17 mouse cellular contexts compared by ENCODE assay signal in genomic region chr8:10801580-10801979, GRCm38 (mm10).
A peak's percentile ranks its signal among the peaks of the same experiment; 100 is the strongest.
DNase-seq lines count a peak whose midpoint lies in the region; ATAC-seq lines count a peak whose summit lies in the region.
"Had no signal": no experiment of that assay in that cellular context is flagged by ENCODE, and none has a peak within 500 bp of the region (broad histone marks: within the 10 kb centered on the region; RNA-seq: fewer than 3 reads in every experiment).

No protein-coding gene starts in this region.

- no peaks in the 10 kb centered on the region for H3K36me3 ChIP-seq in heart, embryonic 12.5 days
- H3K36me3 ChIP-seq in lung, embryonic 16.5 days (ENCODE audit: control insufficient read depth, insufficient read depth, low read length): no peaks in the 10 kb centered on the region
- H3K36me3 ChIP-seq: forebrain, embryonic 15.5 days; intestine, embryonic 15.5 days; midbrain, embryonic 13.5 days; stomach, embryonic 15.5 days had no signal

- no peak for ATAC-seq in heart, embryonic 12.5 days (ENCODE audit: insufficient number of reproducible peaks, low FRiP score)
- peak; percentile 69; the same call in 1 of the 2 replicates for ATAC-seq in lung, embryonic 16.5 days (ENCODE audit: low read depth)
- ATAC-seq: forebrain, embryonic 15.5 days; hindbrain, embryonic 16.5 days; intestine, embryonic 15.5 days; midbrain, embryonic 13.5 days had no signal

- peak; percentile 44 for DNase-seq in adrenal gland, postnatal 10 days
- DNase-seq in adrenal gland, adult 8-10 months: no peak
- no peak for DNase-seq in heart, adult 18-20 months
- no peak for DNase-seq in lung, postnatal 10 days
- DNase-seq in cerebellum, adult 18-20 months: no peak
- DNase-seq: cerebellum, adult 9-10 months; gastrocnemius, postnatal 25 days; heart, postnatal 36 days had no signal

- H3K9ac ChIP-seq in heart, embryonic 12.5 days: no peak overlapping the region
- H3K9ac ChIP-seq in lung, embryonic 16.5 days (ENCODE audit: low read length): no peak overlapping the region
- H3K9ac ChIP-seq: forebrain, embryonic 15.5 days; intestine, embryonic 15.5 days; midbrain, embryonic 13.5 days; stomach, embryonic 15.5 days had no signal

- H3K4me3 ChIP-seq in heart, embryonic 12.5 days: no peak overlapping the region
- H3K4me3 ChIP-seq in lung, embryonic 16.5 days (ENCODE audit: low read length): no peak overlapping the region
- no peak overlapping the region for H3K4me3 ChIP-seq in brown adipose tissue, adult 24 weeks (ENCODE audit: insufficient read depth, low read depth, low read length)
- H3K4me3 ChIP-seq: forebrain, embryonic 15.5 days; intestine, embryonic 15.5 days; layer of hippocampus, adult 2 months; midbrain, embryonic 13.5 days; stomach, embryonic 15.5 days had no signal

- no peaks in the 10 kb centered on the region for H3K27me3 ChIP-seq in heart, embryonic 12.5 days (replicated peaks)
- H3K27me3 ChIP-seq in lung, embryonic 16.5 days (ENCODE audit: control insufficient read depth, insufficient read depth, low read depth, low read length): no peaks in the 10 kb centered on the region
- H3K27me3 ChIP-seq: forebrain, embryonic 15.5 days; intestine, embryonic 15.5 days; midbrain, embryonic 13.5 days; stomach, embryonic 15.5 days had no signal

- no peak overlapping the region for H3K4me2 ChIP-seq in heart, embryonic 12.5 days
- H3K4me2 ChIP-seq in lung, embryonic 16.5 days (ENCODE audit: low read depth, low read length): no peak overlapping the region
- H3K4me2 ChIP-seq: forebrain, embryonic 15.5 days; intestine, embryonic 15.5 days; midbrain, embryonic 13.5 days; stomach, embryonic 15.5 days had no signal

- WGBS in heart, embryonic 12.5 days: 53% methylated on average over 5 of the region's 5 CpGs
- WGBS in lung, embryonic 16.5 days: 34% methylated on average over 5 of the region's 5 CpGs

- H3K9me3 ChIP-seq in heart, embryonic 12.5 days (replicated peaks): no peaks in the 10 kb centered on the region
- H3K9me3 ChIP-seq in lung, embryonic 16.5 days (ENCODE audit: control insufficient read depth, low read length): no peaks in the 10 kb centered on the region
- H3K9me3 ChIP-seq: forebrain, embryonic 15.5 days; intestine, embryonic 15.5 days; midbrain, embryonic 13.5 days; stomach, embryonic 15.5 days had no signal

- H3K27ac ChIP-seq in heart, embryonic 12.5 days (ENCODE audit: poor library complexity, severe bottlenecking): 0 out of 2 replicates have a peak overlapping the region, but pooled peaks have one; percentile 7
- peak overlapping the region; percentile 33; the same call in 1 of the 2 replicates for H3K27ac ChIP-seq in lung, embryonic 16.5 days (ENCODE audit: low read length)
- H3K27ac ChIP-seq in brown adipose tissue, adult 24 weeks (replicated peaks; ENCODE audit: low read depth, low read length): peak overlapping the region; percentile 62
- H3K27ac ChIP-seq: forebrain, embryonic 15.5 days; intestine, embryonic 15.5 days; layer of hippocampus, adult 2 months; midbrain, embryonic 13.5 days; stomach, embryonic 15.5 days had no signal

- H3K4me1 ChIP-seq in heart, embryonic 12.5 days (replicated peaks): peaks cover 21% of the 10 kb centered on the region
- peaks cover 3% of the 10 kb centered on the region; the same call in 1 of the 2 replicates for H3K4me1 ChIP-seq in lung, embryonic 16.5 days (replicated peaks; ENCODE audit: control insufficient read depth, insufficient read depth, low read length)
- peaks cover 3% of the 10 kb centered on the region for H3K4me1 ChIP-seq in brown adipose tissue, adult 24 weeks (ENCODE audit: control insufficient read depth, insufficient read depth, insufficient read length, low read length)

Comparison
In these comparisons a context has a peak if more than half of its experiments do, and no peak if none do; other contexts are left out.
1. H3K27ac ChIP-seq: peak in every context shown above with its lines; median percentile 62 in brown adipose tissue, adult 24 weeks; 33 in lung, embryonic 16.5 days; 7 in heart, embryonic 12.5 days.